Mouse (Mus musculus): ENCODE results near the gene Mgat4c. TPM values are rescaled to one million over a fixed set of nuclear protein-coding genes. Genes with fewer than 3 reads are reported as not detected.

Mgat4c gene
- polyA plus RNA-seq, 1 experiment from 2014 or later, result not detected

DNA sequence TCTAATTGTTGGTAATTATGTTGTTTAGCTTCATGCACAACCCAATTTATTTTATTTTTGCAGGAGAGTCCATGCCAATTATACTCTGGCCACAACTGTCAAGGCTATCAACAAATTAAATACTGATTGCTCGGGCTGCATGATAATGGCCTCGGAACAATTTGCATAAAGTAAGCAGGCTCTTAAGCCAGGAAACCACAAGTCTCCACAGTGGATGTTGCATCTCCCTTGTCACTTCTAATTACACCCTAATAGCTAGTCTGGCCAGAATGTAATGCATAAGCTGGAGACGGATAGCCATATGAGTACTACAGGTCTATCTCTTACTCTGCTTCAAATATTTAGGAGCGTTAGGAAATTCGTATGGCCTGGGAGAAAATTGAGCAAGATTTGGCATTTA, 563.3 kb downstream of the Mgat4c start:
- ATAC-seq (ENCODE audit: insufficient number of reproducible peaks, insufficient read depth, low FRiP score, low read depth), result no peak
- WGBS, result 77% methylated on average over 5 of the region's 5 CpGs

DNA sequence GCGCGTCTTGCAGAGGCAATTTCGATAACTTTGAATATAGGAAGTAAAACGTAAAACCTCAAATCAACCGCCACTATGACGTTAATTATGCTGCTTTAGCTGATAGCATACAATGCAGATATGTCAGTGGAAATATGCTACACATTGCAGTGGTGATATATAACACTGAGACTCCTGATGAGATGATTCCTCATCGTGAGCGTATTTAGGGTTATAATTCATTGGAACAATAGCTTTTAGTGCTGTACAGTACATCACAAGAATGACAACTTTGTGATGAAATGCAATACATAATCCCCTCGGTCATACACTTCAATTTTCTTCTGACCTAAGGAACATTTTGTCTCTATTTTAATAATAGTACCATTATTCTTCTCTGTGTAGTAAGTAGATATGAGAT, 564.0 kb downstream of the Mgat4c start:
- H3K4me3 ChIP-seq (ENCODE audit: control insufficient read depth in 1 of 2, insufficient read depth in 1 of 2, low read depth in 1 of 2, low read length in 2 of 2), result no peak overlapping the region
- no peaks in the 10 kb centered on the region for H3K27me3 ChIP-seq (ENCODE audit: control insufficient read depth, insufficient read depth, low read length)
- WGBS, result 82% methylated on average over 9 of the region's 9 CpGs
- no peaks in the 10 kb centered on the region for H3K36me3 ChIP-seq (ENCODE audit: control insufficient read depth, insufficient read depth, low read length)
- H3K9me3 ChIP-seq (ENCODE audit: control insufficient read depth, low read length), result no peaks in the 10 kb centered on the region
- H3K4me2 ChIP-seq (ENCODE audit: low read length), result no peak overlapping the region
- no peak overlapping the region for H3K9ac ChIP-seq (ENCODE audit: low read length)
- no peaks in the 10 kb centered on the region for H3K4me1 ChIP-seq (ENCODE audit: control insufficient read depth in 2 of 2, insufficient read depth in 2 of 2, low read length in 2 of 2)
- no peak overlapping the region for H3K27ac ChIP-seq (replicated peaks in 1 of 2; ENCODE audit: control insufficient read depth in 1 of 2, insufficient read depth in 1 of 2, low read depth in 2 of 2, low read length in 2 of 2)
- ATAC-seq (ENCODE audit: insufficient number of reproducible peaks, insufficient read depth, low FRiP score, low read depth), result no peak

More for the DNA sequence above, 563.3 kb downstream of the Mgat4c start:
- Histone ChIP-seq H3K36me3 (ENCODE audit: control insufficient read depth, insufficient read depth, low read length) (no peaks in the 10 kb centered on the region), H3K9me3 (ENCODE audit: control insufficient read depth, low read length) (no peaks in the 10 kb centered on the region), H3K9ac (ENCODE audit: low read length) (no peak overlapping the region), H3K4me1 (ENCODE audit: control insufficient read depth in 2 of 2, insufficient read depth in 2 of 2, low read length in 2 of 2) (no peaks in the 10 kb centered on the region), H3K4me2 (ENCODE audit: low read length) (no peak overlapping the region), H3K27me3 (ENCODE audit: control insufficient read depth, insufficient read depth, low read length) (no peaks in the 10 kb centered on the region), H3K4me3 (ENCODE audit: control insufficient read depth in 1 of 2, insufficient read depth in 1 of 2, low read depth in 1 of 2, low read length in 2 of 2) (no peak overlapping the region), H3K27ac (replicated peaks in 1 of 2; ENCODE audit: control insufficient read depth in 1 of 2, insufficient read depth in 1 of 2, low read depth in 2 of 2, low read length in 2 of 2) (no peak overlapping the region)

DNA sequence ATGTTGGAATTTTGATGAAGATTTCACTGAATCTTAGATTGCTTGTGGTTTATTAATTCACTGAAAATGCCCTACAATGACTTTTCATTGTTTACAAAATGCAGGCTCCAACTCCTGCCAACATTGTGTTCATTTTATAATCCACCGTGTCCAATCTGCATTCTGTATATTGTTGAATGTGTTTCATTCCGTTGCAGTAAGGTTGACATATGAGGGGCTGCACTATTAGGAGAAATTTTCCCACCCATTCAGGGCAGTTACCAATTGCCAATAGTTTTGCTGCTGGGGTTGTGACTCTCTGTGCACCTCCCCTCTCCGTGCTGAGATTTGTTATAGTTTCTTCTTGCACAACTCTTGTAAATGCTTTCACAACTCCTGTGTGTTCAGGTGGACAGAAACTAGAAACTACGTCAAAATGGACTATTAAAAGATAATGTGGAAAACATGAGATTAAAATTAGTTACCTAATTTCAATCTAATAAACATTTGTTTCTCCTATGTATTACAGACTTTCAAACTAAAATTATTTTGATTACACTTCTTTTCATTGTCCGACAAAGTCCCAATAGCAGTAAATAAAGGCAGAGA, 627.7 kb downstream of the Mgat4c start:
- Histone ChIP-seq H3K27me3 (ENCODE audit: control insufficient read depth, insufficient read depth, low read length) (no peaks in the 10 kb centered on the region), H3K27ac (replicated peaks in 1 of 2; ENCODE audit: control insufficient read depth in 1 of 2, insufficient read depth in 1 of 2, low read depth in 2 of 2, low read length in 2 of 2) (no peak overlapping the region), H3K9me3 (ENCODE audit: control insufficient read depth, low read length) (no peaks in the 10 kb centered on the region), H3K4me1 (ENCODE audit: control insufficient read depth in 2 of 2, insufficient read depth in 2 of 2, low read length in 2 of 2) (no peaks in the 10 kb centered on the region), H3K9ac (ENCODE audit: low read length) (no peak overlapping the region), H3K4me2 (ENCODE audit: low read length) (no peak overlapping the region), H3K36me3 (ENCODE audit: control insufficient read depth, insufficient read depth, low read length) (no peaks in the 10 kb centered on the region), H3K4me3 (ENCODE audit: control insufficient read depth in 1 of 2, insufficient read depth in 1 of 2, low read depth in 1 of 2, low read length in 2 of 2) (no peak overlapping the region)
- 79% methylated on average over 5 of the region's 5 CpGs for WGBS
- ATAC-seq (ENCODE audit: insufficient number of reproducible peaks, insufficient read depth, low FRiP score, low read depth), result no peak

DNA sequence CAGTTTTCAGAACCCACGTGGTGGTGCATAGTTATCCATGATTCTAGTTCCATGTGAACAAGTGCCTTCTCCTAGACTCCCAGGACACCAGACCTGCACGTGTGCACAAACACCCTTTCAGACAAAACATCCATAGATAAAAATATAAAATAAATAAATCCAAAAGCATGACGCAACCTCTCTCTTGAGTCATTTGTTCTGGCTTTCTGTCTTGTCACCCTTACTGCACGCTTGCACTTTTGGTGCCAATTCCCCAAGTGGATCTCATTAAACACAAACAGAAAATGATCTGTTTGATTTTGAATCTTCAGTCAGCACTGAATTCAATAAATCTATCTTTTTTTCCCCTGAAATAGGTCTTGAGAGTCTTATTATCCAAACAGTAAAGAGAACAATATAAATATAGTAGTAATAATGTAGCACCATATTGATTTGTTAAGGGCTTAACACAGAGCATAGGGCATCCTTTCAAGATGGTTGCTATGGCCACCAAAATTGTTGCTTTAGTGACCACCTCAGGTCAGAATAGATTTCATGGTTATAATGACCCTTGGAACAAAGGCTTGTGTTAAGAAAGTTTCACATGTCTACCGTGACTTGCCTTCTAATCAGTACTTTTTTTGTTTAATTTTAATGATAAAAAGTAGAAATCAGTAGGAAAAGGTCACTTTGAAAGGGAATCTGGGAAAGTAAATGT, 684.5 kb downstream of the Mgat4c start:
- no peak overlapping the region for H3K9ac ChIP-seq (ENCODE audit: low read length)
- H3K4me1 ChIP-seq (ENCODE audit: control insufficient read depth in 2 of 2, insufficient read depth in 2 of 2, low read length in 2 of 2), result no peaks in the 10 kb centered on the region
- no peak overlapping the region for H3K27ac ChIP-seq (replicated peaks in 1 of 2; ENCODE audit: control insufficient read depth in 1 of 2, insufficient read depth in 1 of 2, low read depth in 2 of 2, low read length in 2 of 2)
- no peak overlapping the region for H3K4me3 ChIP-seq (ENCODE audit: control insufficient read depth in 1 of 2, insufficient read depth in 1 of 2, low read depth in 1 of 2, low read length in 2 of 2)
- no peaks in the 10 kb centered on the region for H3K9me3 ChIP-seq (ENCODE audit: control insufficient read depth, low read length)
- WGBS, result 75% methylated on average over 5 of the region's 5 CpGs
- H3K27me3 ChIP-seq (ENCODE audit: control insufficient read depth, insufficient read depth, low read length), result no peaks in the 10 kb centered on the region
- no peaks in the 10 kb centered on the region for H3K36me3 ChIP-seq (ENCODE audit: control insufficient read depth, insufficient read depth, low read length)
- ATAC-seq (ENCODE audit: insufficient number of reproducible peaks, insufficient read depth, low FRiP score, low read depth), result no peak
- H3K4me2 ChIP-seq (ENCODE audit: low read length), result no peak overlapping the region

DNA sequence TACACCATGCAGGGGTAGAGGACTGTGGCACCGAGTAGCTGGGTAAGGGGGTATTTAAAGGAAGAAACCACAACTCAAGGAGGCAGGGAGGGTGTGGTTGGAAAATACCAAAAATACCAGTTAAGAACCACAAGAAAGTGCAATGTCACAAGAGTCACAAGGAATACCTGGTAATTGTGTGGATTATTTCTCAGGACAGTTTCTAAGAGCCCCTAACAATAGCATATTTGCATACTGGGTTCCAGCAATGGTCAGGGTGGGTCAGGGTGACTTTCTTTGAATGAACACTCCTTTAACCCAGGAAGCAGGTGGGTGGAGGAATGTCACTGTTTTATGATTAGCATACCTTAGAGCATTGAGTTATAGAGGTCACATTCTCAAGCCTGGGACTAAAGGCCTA, 689.3 kb downstream of the Mgat4c start:
- WGBS, result 81% methylated on average over 1 of the region's 1 CpGs
- no peaks in the 10 kb centered on the region for H3K27me3 ChIP-seq (ENCODE audit: control insufficient read depth, insufficient read depth, low read length)
- no peak overlapping the region for H3K4me3 ChIP-seq (ENCODE audit: control insufficient read depth in 1 of 2, insufficient read depth in 1 of 2, low read depth in 1 of 2, low read length in 2 of 2)
- H3K36me3 ChIP-seq (ENCODE audit: control insufficient read depth, insufficient read depth, low read length), result no peaks in the 10 kb centered on the region
- H3K9ac ChIP-seq (ENCODE audit: low read length), result no peak overlapping the region
- no peak for ATAC-seq (ENCODE audit: insufficient number of reproducible peaks, insufficient read depth, low FRiP score, low read depth)
- no peaks in the 10 kb centered on the region for H3K4me1 ChIP-seq (ENCODE audit: control insufficient read depth in 2 of 2, insufficient read depth in 2 of 2, low read length in 2 of 2)
- H3K4me2 ChIP-seq (ENCODE audit: low read length), result no peak overlapping the region
- no peaks in the 10 kb centered on the region for H3K9me3 ChIP-seq (ENCODE audit: control insufficient read depth, low read length)
- no peak overlapping the region for H3K27ac ChIP-seq (replicated peaks in 1 of 2; ENCODE audit: control insufficient read depth in 1 of 2, insufficient read depth in 1 of 2, low read depth in 2 of 2, low read length in 2 of 2)

DNA sequence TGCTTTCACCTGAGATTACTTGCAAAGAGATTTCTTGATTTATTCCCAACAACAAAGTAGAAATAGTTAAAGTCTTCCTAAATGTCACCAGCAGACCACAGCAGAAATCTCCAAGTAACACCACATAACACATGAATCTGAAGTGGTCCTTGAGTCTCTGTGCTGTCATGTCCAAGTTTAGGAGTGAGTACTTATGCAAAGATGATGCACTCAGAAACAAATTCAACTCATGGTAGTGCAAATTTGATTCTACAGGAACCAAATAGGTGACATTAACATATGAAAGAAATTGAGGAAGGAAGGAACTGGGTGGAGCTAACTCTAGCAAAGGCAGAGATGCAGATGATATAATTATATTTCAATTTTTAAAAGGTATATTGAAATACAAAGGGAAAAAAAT, 690.8 kb downstream of the Mgat4c start:
- ATAC-seq (ENCODE audit: insufficient number of reproducible peaks, insufficient read depth, low FRiP score, low read depth), result no peak
- H3K9me3 ChIP-seq (ENCODE audit: control insufficient read depth, low read length), result no peaks in the 10 kb centered on the region
- no peaks in the 10 kb centered on the region for H3K27me3 ChIP-seq (ENCODE audit: control insufficient read depth, insufficient read depth, low read length)
- no peak overlapping the region for H3K4me3 ChIP-seq (ENCODE audit: control insufficient read depth in 1 of 2, insufficient read depth in 1 of 2, low read depth in 1 of 2, low read length in 2 of 2)
- no peaks in the 10 kb centered on the region for H3K4me1 ChIP-seq (ENCODE audit: control insufficient read depth in 2 of 2, insufficient read depth in 2 of 2, low read length in 2 of 2)
- H3K27ac ChIP-seq (replicated peaks in 1 of 2; ENCODE audit: control insufficient read depth in 1 of 2, insufficient read depth in 1 of 2, low read depth in 2 of 2, low read length in 2 of 2), result no peak overlapping the region
- no peak overlapping the region for H3K4me2 ChIP-seq (ENCODE audit: low read length)
- no peaks in the 10 kb centered on the region for H3K36me3 ChIP-seq (ENCODE audit: control insufficient read depth, insufficient read depth, low read length)
- no peak overlapping the region for H3K9ac ChIP-seq (ENCODE audit: low read length)

DNA sequence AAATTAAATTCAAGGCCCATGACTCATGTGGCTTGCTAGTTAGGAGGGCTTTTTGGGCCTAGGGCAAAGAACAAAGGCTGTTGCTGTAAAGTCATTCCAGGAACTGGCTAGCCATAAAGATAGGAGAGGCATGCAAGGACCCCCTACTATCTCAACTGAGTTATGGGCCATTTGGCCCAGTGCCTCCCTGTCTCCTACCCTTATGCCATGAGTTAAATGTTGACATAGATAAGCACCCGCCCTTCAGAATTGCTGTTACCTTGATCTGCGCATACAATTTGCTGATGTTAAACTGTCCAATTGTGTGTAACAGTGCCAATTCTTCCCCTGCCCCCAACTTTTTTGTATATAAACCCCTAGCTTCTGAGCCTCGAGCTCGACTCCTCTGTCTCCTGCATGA, 692.8 kb downstream of the Mgat4c start:
- H3K4me1 ChIP-seq (ENCODE audit: control insufficient read depth in 2 of 2, insufficient read depth in 2 of 2, low read length in 2 of 2), result no peaks in the 10 kb centered on the region
- no peaks in the 10 kb centered on the region for H3K36me3 ChIP-seq (ENCODE audit: control insufficient read depth, insufficient read depth, low read length)
- H3K27ac ChIP-seq (replicated peaks in 1 of 2; ENCODE audit: control insufficient read depth in 1 of 2, insufficient read depth in 1 of 2, low read depth in 2 of 2, low read length in 2 of 2), result no peak overlapping the region
- H3K9ac ChIP-seq (ENCODE audit: low read length), result no peak overlapping the region
- no peaks in the 10 kb centered on the region for H3K27me3 ChIP-seq (ENCODE audit: control insufficient read depth, insufficient read depth, low read length)
- 66% methylated on average over 4 of the region's 4 CpGs for WGBS
- no peak overlapping the region for H3K4me2 ChIP-seq (ENCODE audit: low read length)
- H3K9me3 ChIP-seq (ENCODE audit: control insufficient read depth, low read length), result no peaks in the 10 kb centered on the region
- no peak for ATAC-seq (ENCODE audit: insufficient number of reproducible peaks, insufficient read depth, low FRiP score, low read depth)
- no peak overlapping the region for H3K4me3 ChIP-seq (ENCODE audit: control insufficient read depth in 1 of 2, insufficient read depth in 1 of 2, low read depth in 1 of 2, low read length in 2 of 2)

DNA sequence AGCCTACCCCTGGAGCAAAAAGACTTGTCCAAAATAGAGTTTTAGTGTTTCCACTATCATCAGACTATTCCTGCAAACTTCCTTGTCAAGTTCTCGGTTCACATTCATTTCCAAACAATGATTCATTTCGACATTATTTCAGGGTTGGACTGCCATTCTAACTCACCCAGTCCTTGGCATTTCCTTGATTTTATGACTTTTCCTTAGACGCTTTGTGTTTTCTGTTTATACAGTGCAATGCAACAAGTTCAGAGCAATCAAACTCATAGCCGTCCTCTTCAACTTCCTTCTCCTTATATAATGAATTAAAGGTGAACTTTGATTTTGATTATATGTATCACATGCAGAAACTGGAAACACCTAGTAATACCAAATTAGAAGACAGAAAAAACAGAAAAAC, 696.1 kb downstream of the Mgat4c start:
- H3K4me2 ChIP-seq (ENCODE audit: low read length), result no peak overlapping the region
- no peak overlapping the region for H3K9ac ChIP-seq (ENCODE audit: low read length)
- no peaks in the 10 kb centered on the region for H3K9me3 ChIP-seq (ENCODE audit: control insufficient read depth, low read length)
- no peak for ATAC-seq (ENCODE audit: insufficient number of reproducible peaks, insufficient read depth, low FRiP score, low read depth)
- H3K27ac ChIP-seq (replicated peaks in 1 of 2; ENCODE audit: control insufficient read depth in 1 of 2, insufficient read depth in 1 of 2, low read depth in 2 of 2, low read length in 2 of 2), result no peak overlapping the region
- no peak overlapping the region for H3K4me3 ChIP-seq (ENCODE audit: control insufficient read depth in 1 of 2, insufficient read depth in 1 of 2, low read depth in 1 of 2, low read length in 2 of 2)
- 76% methylated on average over 4 of the region's 4 CpGs for WGBS
- H3K36me3 ChIP-seq (ENCODE audit: control insufficient read depth, insufficient read depth, low read length), result no peaks in the 10 kb centered on the region
- no peaks in the 10 kb centered on the region for H3K27me3 ChIP-seq (ENCODE audit: control insufficient read depth, insufficient read depth, low read length)
- no peaks in the 10 kb centered on the region for H3K4me1 ChIP-seq (ENCODE audit: control insufficient read depth in 2 of 2, insufficient read depth in 2 of 2, low read length in 2 of 2)
